In genomic region chr6:13152062-13152640, GRCm38 (mm10) we compare ENCODE assay signal across 8 mouse cellular contexts.
DNase-seq lines count a peak whose midpoint lies in the region; ATAC-seq and TF ChIP-seq lines count a peak whose summit lies in the region.

No protein-coding gene starts in this region.

- no peak overlapping the region for H3K27ac ChIP-seq in hindbrain, embryonic 15.5 days (replicated peaks)
- no peak overlapping the region for H3K27ac ChIP-seq in lung, embryonic 14.5 days (ENCODE audit: low read depth)

- H3K9me3 ChIP-seq in hindbrain, embryonic 15.5 days = no peaks in the 10 kb centered on the region
- no peaks in the 10 kb centered on the region for H3K9me3 ChIP-seq in lung, embryonic 14.5 days (ENCODE audit: low read depth, low read length)

- no peak overlapping the region for H3K4me2 ChIP-seq in hindbrain, embryonic 15.5 days
- no peak overlapping the region for H3K4me2 ChIP-seq in lung, embryonic 14.5 days

- H3K4me1 ChIP-seq in hindbrain, embryonic 15.5 days (replicated peaks) = no peaks in the 10 kb centered on the region
- no peaks in the 10 kb centered on the region for H3K4me1 ChIP-seq in lung, embryonic 14.5 days (ENCODE audit: insufficient read depth)

- TF ChIP-seq CTCF in lung, embryonic 14.5 days (IDR thresholded peaks at IDR 0.05; ENCODE audit: low read depth) = peak; percentile 63

- H3K27me3 ChIP-seq in hindbrain, embryonic 15.5 days = no peaks in the 10 kb centered on the region
- H3K27me3 ChIP-seq in lung, embryonic 14.5 days (ENCODE audit: insufficient read depth, low read length) = no peaks in the 10 kb centered on the region

- WGBS in hindbrain, embryonic 15.5 days = 61% methylated on average over 1 of the region's 1 CpGs
- 90% methylated on average over 1 of the region's 1 CpGs for WGBS in lung, embryonic 14.5 days

- peak; percentile 13 to 71 for DNase-seq in adrenal gland, adult (ENCODE audit: inconsistent age in 2 of 2, low spot score in 1 of 2)
- DNase-seq in adrenal gland, adult 8-10 months = no peak
- DNase-seq in testis, postnatal 10 days (ENCODE audit: low spot score) = peak; percentile 46
- no peak for DNase-seq in testis, postnatal 14 days (ENCODE audit: low spot score)
- peak; percentile 70 for DNase-seq in embryo, embryonic 10 days (ENCODE audit: low spot score)
- peak; percentile 83 for DNase-seq in lung, embryonic 14.5 days
- peak; percentile 18 for DNase-seq in right cerebral cortex, postnatal 25 days

- no peaks in the 10 kb centered on the region for H3K36me3 ChIP-seq in hindbrain, embryonic 15.5 days
- H3K36me3 ChIP-seq in lung, embryonic 14.5 days (ENCODE audit: insufficient read depth) = no peaks in the 10 kb centered on the region

- ATAC-seq in hindbrain, embryonic 15.5 days (ENCODE audit: low FRiP score, low read depth) = peak; percentile 51; the same call in 1 of the 2 replicates
- ATAC-seq in lung, embryonic 14.5 days (ENCODE audit: insufficient read depth) = no peak

- no peak overlapping the region for H3K9ac ChIP-seq in hindbrain, embryonic 15.5 days
- no peak overlapping the region for H3K9ac ChIP-seq in lung, embryonic 14.5 days

- no peak overlapping the region for H3K4me3 ChIP-seq in hindbrain, embryonic 15.5 days
- H3K4me3 ChIP-seq in lung, embryonic 14.5 days (ENCODE audit: low read depth, low read length) = no peak overlapping the region

Comparison
In these comparisons a context has a peak if more than half of its experiments do, and no peak if none do; other contexts are left out.
1. DNase-seq: peak in adrenal gland, adult (2 of 2), testis, postnatal 10 days (single experiment), embryo, embryonic 10 days (single experiment), lung, embryonic 14.5 days (single experiment) and right cerebral cortex, postnatal 25 days (single experiment); none in adrenal gland, adult 8-10 months (single experiment) and testis, postnatal 14 days (single experiment).